Mouse (Mus musculus) neural tube, embryonic 12.5 days (tissue): ENCODE results near the gene Nmb. TPM values are rescaled to one million over a fixed set of nuclear protein-coding genes. Genes with fewer than 3 reads are reported as not detected.
A peak's percentile ranks its signal among the peaks of the same experiment; 100 is the strongest.

Experiments
- ATAC-seq: fragments of 200-750 bp; cut with Nextera tagmentation; 2 replicates; pipeline ENCODE4 v1.8.0; 2017; ENCODE audit warnings: low read depth, mild to moderate bottlenecking, moderate TSS enrichment, moderate library complexity; ENCODE audit not compliant: low FRiP score
- H3K27ac ChIP-seq: fragments of 300-500 bp; sonication (generic); 2 replicates; pipeline ENCODE4 v1.5.1; 2016
- H3K27me3 ChIP-seq: fragments of 300-500 bp; sonication (generic); replicated peaks from 2 replicates; pipeline ENCODE4 v1.6.1; 2016; ENCODE audit warnings: mild to moderate bottlenecking
- H3K36me3 ChIP-seq: fragments of 300-500 bp; sonication (generic); 2 replicates; pipeline ENCODE4 v1.6.1; 2016; ENCODE audit warnings: mild to moderate bottlenecking
- H3K4me1 ChIP-seq: fragments of 300-500 bp; sonication (generic); 2 replicates; pipeline ENCODE4 v1.6.1; 2016
- H3K4me2 ChIP-seq: fragments of 300-500 bp; sonication (generic); replicated peaks from 2 replicates; pipeline ENCODE4 v1.6.1; 2016; ENCODE audit warnings: mild to moderate bottlenecking
- H3K4me3 ChIP-seq: fragments of 300-500 bp; sonication (generic); 2 replicates; pipeline ENCODE4 v1.5.1; 2016
- H3K9ac ChIP-seq: fragments of 300-500 bp; sonication (generic); 2 replicates; pipeline ENCODE4 v1.6.1; 2016; ENCODE audit warnings: mild to moderate bottlenecking
- H3K9me3 ChIP-seq: fragments of 300-500 bp; sonication (generic); 2 replicates; pipeline ENCODE4 v1.6.1; 2016; ENCODE audit warnings: mild to moderate bottlenecking
- WGBS: fragments of 180-500 bp; shearing (Covaris S2); methylation state at CpG from one replicate; pipeline ENCODE4 v1.1.7; 2016; 5-methylcytosine and 5-hydroxymethylcytosine counted together
- polyA plus RNA-seq: library from polyadenylated mRNA; unstranded; fragments of >200 nt; fragmentation: Nextera tagmentation; extraction: Ambion mirVana; gene quantifications from 2 replicates; pipeline ENCODE4 v1.2.1, GENCODE M21; 2016

Gene Nmb
- polyA plus RNA-seq, 1 experiment from 2014 or later, result 7.4 TPM

DNA sequence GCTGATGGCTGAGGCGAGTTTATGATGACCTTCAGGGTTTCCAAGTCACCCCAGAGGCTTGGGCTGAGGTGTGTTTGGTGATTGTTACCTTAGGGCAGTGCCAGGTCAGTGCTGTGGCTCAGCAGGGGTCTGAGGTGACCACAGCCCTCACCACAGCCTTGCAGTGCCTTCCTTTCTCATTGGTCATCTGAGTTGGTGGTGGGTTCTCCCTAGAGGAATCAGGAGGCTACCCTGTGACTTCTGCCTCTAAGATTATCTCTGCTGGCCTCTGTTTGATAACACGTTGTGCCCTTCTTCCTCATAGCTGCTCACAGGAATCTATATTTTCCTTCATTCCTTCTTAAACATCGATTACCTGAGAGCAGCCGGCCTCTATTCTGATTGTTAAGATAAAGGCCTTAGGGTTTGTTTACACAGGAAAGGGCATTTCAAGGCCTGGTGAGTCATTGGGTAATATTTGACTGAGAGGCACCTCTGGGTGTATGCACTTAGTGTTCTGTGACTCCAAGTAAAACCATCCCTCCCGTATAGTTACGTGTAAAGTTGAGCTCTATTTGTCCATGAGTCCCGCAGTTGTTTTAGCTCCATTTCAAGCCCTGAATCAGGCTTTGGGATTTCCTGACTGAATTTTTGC is 38.2 kb downstream of the Nmb start:
- Histone ChIP-seq H3K27ac (no peak overlapping the region), H3K4me2 (no peak overlapping the region), H3K9ac (no peak overlapping the region), H3K4me3 (no peak overlapping the region), H3K9me3 (no peaks in the 10 kb centered on the region), H3K4me1 (peaks cover 37% of the 10 kb centered on the region), H3K27me3 (no peaks in the 10 kb centered on the region), H3K36me3 (peaks cover 75% of the 10 kb centered on the region)
- WGBS, result 92% methylated on average over 7 of the region's 7 CpGs
- no peak for ATAC-seq

DNA sequence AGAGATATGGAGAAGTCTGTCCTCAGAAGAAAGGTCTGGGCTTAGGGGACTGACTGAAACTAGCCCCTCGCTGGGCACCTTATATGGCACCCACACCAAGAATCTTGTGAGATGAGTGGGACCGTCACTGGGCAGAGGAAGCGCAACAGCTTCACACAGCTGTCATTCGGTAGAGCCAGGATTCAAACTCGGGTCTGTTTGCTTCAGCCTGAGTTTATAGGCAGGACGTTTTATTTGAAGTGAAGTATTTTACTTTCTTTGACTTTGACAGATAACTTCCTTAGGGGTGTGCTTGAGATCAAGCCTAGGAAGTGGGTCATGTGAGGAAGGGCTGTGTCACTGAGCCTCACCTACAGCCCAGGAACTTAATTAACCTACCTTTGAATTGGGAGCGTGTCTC is 39.4 kb downstream of the Nmb start:
- Histone ChIP-seq H3K4me1 (peaks cover 37% of the 10 kb centered on the region), H3K27me3 (no peaks in the 10 kb centered on the region), H3K27ac (no peak overlapping the region), H3K9ac (no peak overlapping the region), H3K36me3 (peaks cover 71% of the 10 kb centered on the region), H3K4me2 (no peak overlapping the region), H3K4me3 (no peak overlapping the region), H3K9me3 (no peaks in the 10 kb centered on the region)
- ATAC-seq, result no peak
- WGBS, result 95% methylated on average over 7 of the region's 7 CpGs

DNA sequence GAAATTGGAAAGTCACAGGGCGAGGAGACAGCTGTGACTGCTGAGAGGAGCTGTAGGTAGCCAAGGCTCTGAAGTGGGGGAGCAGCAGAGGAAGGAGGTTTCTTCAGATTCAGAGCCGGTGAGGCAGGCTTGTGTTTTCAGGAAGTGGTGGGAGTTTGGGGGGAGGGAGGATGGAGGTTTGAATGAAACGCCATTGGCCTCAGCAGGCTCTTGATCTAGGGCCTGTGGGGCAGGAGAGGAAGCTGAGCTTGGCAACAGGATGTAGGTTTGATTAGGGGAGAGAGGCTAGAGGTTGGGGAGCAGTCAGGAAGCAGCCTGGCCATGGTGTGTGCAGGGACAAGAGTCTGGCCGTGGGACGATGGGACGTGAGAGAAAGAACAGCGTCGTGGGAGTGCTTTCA is 40.0 kb downstream of the Nmb start:
- peak overlapping the region; percentile 76 for H3K4me2 ChIP-seq
- no peak overlapping the region for H3K27ac ChIP-seq
- H3K9ac ChIP-seq, result no peak overlapping the region
- H3K27me3 ChIP-seq, result no peaks in the 10 kb centered on the region
- H3K4me3 ChIP-seq, result no peak overlapping the region
- no peaks in the 10 kb centered on the region for H3K9me3 ChIP-seq
- peaks cover 64% of the 10 kb centered on the region for H3K36me3 ChIP-seq
- 72% methylated on average over 8 of the region's 8 CpGs for whole genome bisulfite sequencing
- H3K4me1 ChIP-seq, result peaks cover 40% of the 10 kb centered on the region
- no peak for ATAC-seq

DNA sequence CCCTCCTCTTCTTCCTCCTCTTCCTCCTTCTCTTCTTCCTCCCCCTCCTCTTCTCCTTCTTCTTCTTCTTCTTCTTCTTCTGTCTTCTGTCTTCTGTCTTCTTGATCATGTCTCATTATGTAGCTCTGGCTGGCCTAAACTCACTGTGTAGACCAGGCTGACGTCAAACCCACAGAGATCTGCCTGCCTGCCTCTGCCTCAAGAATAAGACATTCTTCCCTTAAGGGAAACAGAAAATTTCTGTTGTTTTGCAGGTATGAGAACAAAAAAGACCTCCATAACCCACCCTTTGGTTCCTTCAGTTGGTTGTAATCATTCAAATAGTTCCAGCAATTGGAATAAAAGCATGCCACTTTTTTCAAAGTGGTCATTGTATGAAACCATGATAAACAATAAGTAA is 40.7 kb downstream of the Nmb start:
- no peak overlapping the region for H3K4me3 ChIP-seq
- H3K4me1 ChIP-seq, result peaks cover 40% of the 10 kb centered on the region
- no peak overlapping the region for H3K27ac ChIP-seq
- 0 out of 2 replicates have a peak overlapping the region, but pooled peaks have one; percentile 6 for H3K9ac ChIP-seq
- H3K27me3 ChIP-seq, result no peaks in the 10 kb centered on the region
- no peak for ATAC-seq
- WGBS, result 74% methylated on average over 1 of the region's 1 CpGs
- H3K9me3 ChIP-seq, result no peaks in the 10 kb centered on the region
- peaks cover 57% of the 10 kb centered on the region for H3K36me3 ChIP-seq
- H3K4me2 ChIP-seq, result peak overlapping the region; percentile 76

DNA sequence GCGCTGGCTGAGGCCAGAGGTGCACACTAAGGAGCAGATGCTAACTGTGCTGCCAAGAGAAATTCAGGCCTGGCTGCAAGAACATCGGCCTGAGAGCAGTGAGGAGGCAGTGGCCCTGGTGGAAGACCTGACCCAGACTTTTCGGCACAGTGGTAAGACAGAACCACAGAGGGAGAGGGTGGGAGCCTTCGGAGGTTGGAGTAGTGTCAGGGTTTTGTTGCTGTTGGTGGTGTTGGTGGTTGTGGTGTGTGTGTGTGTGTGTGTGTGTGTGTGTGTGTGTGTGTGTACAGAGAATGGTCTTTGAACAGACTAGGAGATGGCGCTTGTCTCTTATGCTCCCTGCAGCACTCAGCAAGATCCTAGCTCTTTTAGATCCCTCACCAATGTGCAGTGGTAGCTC is 41.4 kb downstream of the Nmb start:
- no peaks in the 10 kb centered on the region for H3K9me3 ChIP-seq
- no peak overlapping the region for H3K4me3 ChIP-seq
- H3K9ac ChIP-seq, result peak overlapping the region; percentile 6; the same call in 1 of the 2 replicates
- H3K27ac ChIP-seq, result no peak overlapping the region
- peaks cover 40% of the 10 kb centered on the region for H3K4me1 ChIP-seq
- no peak for ATAC-seq
- no peaks in the 10 kb centered on the region for H3K27me3 ChIP-seq
- WGBS, result 88% methylated on average over 5 of the region's 5 CpGs
- H3K4me2 ChIP-seq, result peak overlapping the region; percentile 76
- peaks cover 51% of the 10 kb centered on the region for H3K36me3 ChIP-seq

DNA sequence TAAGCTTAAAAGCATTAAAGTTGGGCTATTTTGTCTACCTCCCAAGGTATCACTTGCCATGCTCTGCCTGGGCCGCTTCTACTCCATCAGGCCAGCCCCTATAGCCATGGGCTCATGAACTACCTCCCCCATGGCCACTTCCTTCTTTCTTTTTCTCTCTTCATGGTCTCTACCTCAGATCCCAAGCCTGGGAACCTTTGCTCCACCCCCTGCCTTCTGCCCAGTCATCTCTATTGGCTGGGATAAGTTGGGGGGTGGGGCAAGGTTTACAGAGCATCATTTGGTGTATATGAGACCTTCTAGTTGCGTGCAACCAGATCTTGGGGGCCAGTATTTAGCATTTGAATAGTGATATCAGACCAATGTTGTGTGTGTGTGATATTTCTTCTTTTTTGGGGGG is 42.4 kb downstream of the Nmb start:
- Histone ChIP-seq H3K9ac (no peak overlapping the region), H3K27me3 (no peaks in the 10 kb centered on the region), H3K4me2 (peak overlapping the region; percentile 76), H3K9me3 (no peaks in the 10 kb centered on the region), H3K27ac (no peak overlapping the region), H3K36me3 (peaks cover 40% of the 10 kb centered on the region), H3K4me1 (peaks cover 40% of the 10 kb centered on the region), H3K4me3 (no peak overlapping the region)
- WGBS, result 86% methylated on average over 2 of the region's 2 CpGs
- ATAC-seq, result no peak

DNA sequence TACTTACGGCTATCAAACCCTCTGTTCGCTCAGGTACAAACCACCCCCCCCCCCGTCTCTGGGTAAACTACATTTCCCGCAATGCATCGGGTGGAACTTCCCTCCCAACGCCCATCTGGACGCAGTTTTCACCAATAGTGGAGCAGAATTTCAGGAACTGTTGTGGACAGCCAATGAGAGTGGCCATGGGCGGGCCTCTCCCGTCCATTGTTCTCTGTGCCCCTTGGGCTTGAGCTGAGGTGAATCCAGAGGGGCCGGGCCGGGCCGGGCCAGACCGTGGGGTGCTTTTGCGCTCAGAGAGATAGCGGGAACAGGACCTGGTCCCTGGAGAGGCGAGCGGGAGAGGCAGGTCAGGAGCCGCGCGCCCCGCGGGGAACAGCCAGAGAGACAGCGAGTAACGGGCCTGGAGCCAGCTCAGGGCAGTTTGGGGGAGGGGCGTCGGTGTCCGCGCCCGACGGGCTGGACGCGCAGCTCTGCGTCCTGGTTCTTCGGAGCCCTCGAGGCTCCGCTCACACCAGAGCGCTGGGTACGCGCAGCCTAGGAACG is 44.1 kb downstream of the Nmb start, which contains the start of gene Zscan2:
Zscan2 (plus strand) TSS at position 192 of the 546 bp plus-strand sequence.
- H3K4me1 ChIP-seq, result peaks cover 35% of the 10 kb centered on the region
- peak within 1 kb of the TSS; percentile 85 for H3K27ac ChIP-seq
- H3K9me3 ChIP-seq, result no peaks in the 10 kb centered on the region
- peak within 1 kb of the TSS; percentile 95 for H3K9ac ChIP-seq
- peak within 1 kb of the TSS; percentile 76 for H3K4me2 ChIP-seq
- peak; percentile 98 for ATAC-seq
- no peaks in the 10 kb centered on the region for H3K27me3 ChIP-seq
- peak within 1 kb of the TSS; percentile 81 for H3K4me3 ChIP-seq
- under 1% methylated on average over 40 of the region's 40 CpGs for WGBS
- H3K36me3 ChIP-seq, result peaks cover 26% of the 10 kb centered on the region

DNA sequence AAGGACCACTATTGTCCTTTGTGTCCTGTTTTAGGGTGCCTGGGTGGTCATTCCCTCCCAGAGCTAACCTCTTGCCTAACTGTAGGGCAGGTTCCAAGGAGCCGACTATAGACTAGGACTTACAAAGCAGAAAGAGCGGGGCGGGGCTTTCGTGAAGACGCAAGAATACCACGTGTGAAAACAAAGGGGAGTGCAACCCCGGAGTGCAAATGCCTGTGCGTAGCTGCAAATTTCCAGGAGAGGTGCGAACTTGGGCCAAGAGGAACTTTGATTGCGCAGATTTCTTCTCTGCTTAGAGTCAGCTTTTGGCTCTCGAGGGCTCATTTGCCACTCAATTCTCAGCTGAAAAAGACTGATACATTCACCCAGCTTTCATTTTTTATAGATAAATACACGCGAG is 44.6 kb downstream of the Nmb start:
- ATAC-seq, result peak; percentile 71

DNA sequence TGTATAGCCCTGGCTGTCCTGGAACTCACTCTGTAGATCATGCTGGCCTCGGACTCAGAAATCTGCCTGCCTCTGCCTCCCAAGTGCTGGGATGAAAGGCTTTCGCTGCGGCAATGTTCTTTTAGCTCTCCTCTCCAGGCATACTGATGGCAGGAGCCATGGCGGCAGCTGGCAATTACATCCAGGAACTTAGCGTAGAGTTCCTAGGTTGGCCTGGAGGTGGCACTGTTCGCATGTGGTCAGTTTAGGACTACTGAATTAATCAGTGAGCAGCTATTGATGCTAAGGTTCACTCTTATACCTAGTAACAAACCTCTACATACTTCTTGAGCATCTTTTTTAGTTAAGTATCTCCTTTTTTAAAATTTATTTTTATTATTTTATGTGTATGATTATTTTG is 47.7 kb downstream of the Nmb start:
- Histone ChIP-seq H3K36me3 (no peaks in the 10 kb centered on the region), H3K4me2 (no peak overlapping the region), H3K9me3 (no peaks in the 10 kb centered on the region), H3K9ac (no peak overlapping the region), H3K27me3 (no peaks in the 10 kb centered on the region), H3K4me3 (no peak overlapping the region), H3K27ac (no peak overlapping the region), H3K4me1 (peaks cover 7% of the 10 kb centered on the region; the same call in 1 of the 2 replicates)
- ATAC-seq, result no peak
- WGBS, result 32% methylated on average over 6 of the region's 6 CpGs

More for the DNA sequence above, 44.6 kb downstream of the Nmb start:
- peak overlapping the region; percentile 81 for H3K4me3 ChIP-seq
- H3K27ac ChIP-seq, result no peak overlapping the region
- peaks cover 33% of the 10 kb centered on the region for H3K4me1 ChIP-seq
- H3K36me3 ChIP-seq, result peaks cover 20% of the 10 kb centered on the region
- H3K9me3 ChIP-seq, result no peaks in the 10 kb centered on the region
- WGBS, result under 1% methylated on average over 13 of the region's 13 CpGs
- H3K9ac ChIP-seq, result peak overlapping the region; percentile 95
- H3K27me3 ChIP-seq, result no peaks in the 10 kb centered on the region
- H3K4me2 ChIP-seq, result peak overlapping the region; percentile 76

DNA sequence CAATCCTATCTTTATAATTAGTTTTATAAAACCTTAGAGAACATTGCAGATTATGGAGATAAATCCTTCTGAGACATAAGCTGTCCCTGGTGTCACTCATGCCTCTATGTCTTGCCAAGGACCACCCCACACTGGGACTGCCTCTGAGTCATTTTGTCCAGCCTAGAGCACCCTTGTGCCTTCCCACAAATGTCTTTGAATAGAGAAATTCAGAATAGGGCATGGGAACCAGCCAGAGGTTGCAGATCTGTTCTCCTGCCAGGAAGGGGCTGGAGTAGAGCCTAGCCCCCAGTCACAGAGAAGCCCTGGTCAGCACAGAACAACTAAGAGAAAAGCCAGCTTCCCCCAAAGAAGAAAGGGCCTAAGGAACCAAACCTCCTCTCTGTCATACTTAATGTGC is 49.6 kb downstream of the Nmb start:
- Histone ChIP-seq H3K9me3 (no peaks in the 10 kb centered on the region), H3K36me3 (no peaks in the 10 kb centered on the region), H3K9ac (no peak overlapping the region), H3K27me3 (no peaks in the 10 kb centered on the region), H3K4me1 (0 out of 2 replicates have a peak, but pooled peaks cover 3% of the 10 kb centered on the region), H3K27ac (no peak overlapping the region), H3K4me3 (no peak overlapping the region), H3K4me2 (no peak overlapping the region)
- no peak for ATAC-seq

DNA sequence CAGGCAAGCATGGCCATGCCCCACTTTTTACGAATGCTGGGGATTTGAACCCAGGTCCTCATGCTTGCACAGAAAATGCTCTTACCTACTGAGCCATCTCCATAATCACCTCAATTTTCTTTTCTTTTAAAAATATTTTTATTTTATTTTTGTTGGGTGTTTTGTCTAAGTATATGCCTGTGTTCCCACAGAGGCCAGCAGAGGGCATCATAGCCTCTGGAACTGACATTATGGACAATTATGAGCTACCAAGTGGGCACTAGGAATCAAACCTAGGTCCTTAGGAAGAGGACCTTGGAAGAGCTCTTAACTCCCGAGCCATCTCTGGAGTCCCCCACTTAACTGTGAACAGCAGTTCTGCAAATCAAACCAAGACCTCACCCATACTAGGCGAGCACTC is 51.7 kb downstream of the Nmb start:
- Histone ChIP-seq H3K4me1 (no peaks in the 10 kb centered on the region), H3K9ac (no peak overlapping the region), H3K9me3 (no peaks in the 10 kb centered on the region), H3K4me3 (no peak overlapping the region), H3K27me3 (no peaks in the 10 kb centered on the region), H3K27ac (no peak overlapping the region), H3K4me2 (no peak overlapping the region), H3K36me3 (no peaks in the 10 kb centered on the region)
- WGBS, result 97% methylated on average over 3 of the region's 3 CpGs
- ATAC-seq, result no peak
